ENCODE assay signal across 8 mouse cellular contexts in the genomic region with DNA sequence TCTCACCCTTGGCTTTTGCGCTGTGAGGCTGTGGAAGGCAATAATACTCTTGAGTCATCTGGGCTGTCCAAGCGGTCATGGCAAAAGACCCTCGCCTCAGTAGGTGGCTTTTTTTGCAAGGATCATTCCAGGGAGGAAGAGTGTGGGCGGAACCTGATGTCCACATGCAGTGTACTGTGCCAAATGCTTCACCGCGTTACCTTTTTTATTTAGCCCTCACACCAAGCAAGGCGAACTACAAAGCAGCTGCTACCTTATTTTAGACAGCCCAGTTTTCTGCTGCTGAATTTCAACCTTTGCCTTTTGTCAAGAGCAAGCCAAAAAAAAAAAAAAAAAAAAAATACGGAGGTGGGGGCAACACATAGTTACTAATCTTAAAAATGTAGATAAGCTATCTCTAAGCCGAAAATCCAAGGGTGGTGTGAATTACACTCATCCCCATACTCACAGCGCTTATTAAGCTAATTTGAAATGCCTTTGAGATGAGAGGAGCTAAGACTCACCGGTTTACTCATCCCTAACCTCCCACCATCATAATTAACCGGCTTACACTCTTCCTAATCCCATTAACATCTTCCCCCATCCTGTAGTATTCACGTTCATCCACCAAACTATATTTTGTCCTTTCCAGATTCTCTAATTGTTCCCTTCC. TPM values are rescaled to one million over a fixed set of nuclear protein-coding genes. Genes with fewer than 3 reads are reported as not detected.
A peak's percentile ranks its signal among the peaks of the same experiment; 100 is the strongest.
DNase-seq lines count a peak whose midpoint lies in the region; ATAC-seq lines count a peak whose summit lies in the region.

No protein-coding gene starts in this region.

- H3K4me3 ChIP-seq in heart, embryonic 14.5 days (ENCODE audit: control insufficient read depth in 1 of 2, insufficient read depth in 1 of 2, low read depth in 1 of 2, low read length in 2 of 2) = peak overlapping the region; percentile 92 to 97
- peak overlapping the region; percentile 93 for H3K4me3 ChIP-seq in hindbrain, embryonic 11.5 days (ENCODE audit: low read depth, low read length)
- H3K4me3 ChIP-seq in midbrain, embryonic 11.5 days (ENCODE audit: low read depth, low read length) = peak overlapping the region; percentile 90

- no peaks in the 10 kb centered on the region for H3K36me3 ChIP-seq in heart, embryonic 14.5 days (ENCODE audit: control insufficient read depth, insufficient read depth, low read length)
- no peaks in the 10 kb centered on the region for H3K36me3 ChIP-seq in hindbrain, embryonic 11.5 days (ENCODE audit: control insufficient read depth, insufficient read depth, low read length)
- no peaks in the 10 kb centered on the region for H3K36me3 ChIP-seq in midbrain, embryonic 11.5 days (ENCODE audit: control insufficient read depth, insufficient read depth, low read length)

- peak overlapping the region; percentile 76 for H3K4me2 ChIP-seq in heart, embryonic 14.5 days (ENCODE audit: low read length)
- peak overlapping the region; percentile 76 for H3K4me2 ChIP-seq in hindbrain, embryonic 11.5 days (replicated peaks; ENCODE audit: low read depth, low read length)
- H3K4me2 ChIP-seq in midbrain, embryonic 11.5 days = peak overlapping the region; percentile 71

- WGBS in heart, embryonic 14.5 days = 8% methylated on average over 13 of the region's 13 CpGs
- WGBS in hindbrain, embryonic 11.5 days = 28% methylated on average over 13 of the region's 13 CpGs
- 14% methylated on average over 13 of the region's 13 CpGs for WGBS in midbrain, embryonic 11.5 days

- H3K4me1 ChIP-seq in heart, embryonic 14.5 days (ENCODE audit: control insufficient read depth in 2 of 2, insufficient read depth in 2 of 2, low read length in 2 of 2) = peaks cover 3 to 16% of the 10 kb centered on the region in 2 experiments; a peak in 2 of 4 replicates
- H3K4me1 ChIP-seq in hindbrain, embryonic 11.5 days (replicated peaks; ENCODE audit: control insufficient read depth, insufficient read depth, low read length) = 0 out of 2 replicates have a peak, but pooled peaks cover 5% of the 10 kb centered on the region
- peaks cover 14% of the 10 kb centered on the region for H3K4me1 ChIP-seq in midbrain, embryonic 11.5 days (ENCODE audit: control insufficient read depth, insufficient read depth, low read length)

- no peaks in the 10 kb centered on the region for H3K27me3 ChIP-seq in heart, embryonic 14.5 days (ENCODE audit: control insufficient read depth, insufficient read depth, low read length)
- H3K27me3 ChIP-seq in hindbrain, embryonic 11.5 days (ENCODE audit: control insufficient read depth, insufficient read depth, low read length) = no peaks in the 10 kb centered on the region
- H3K27me3 ChIP-seq in midbrain, embryonic 11.5 days (ENCODE audit: control insufficient read depth, insufficient read depth, low read length) = no peaks in the 10 kb centered on the region

- no peak for DNase-seq in heart, adult 9 months (ENCODE audit: low spot score in 2 of 2)
- peak; percentile 17 for DNase-seq in MN1 (ENCODE audit: low spot score)
- DNase-seq in hindbrain, embryonic 11.5 days (ENCODE audit: low spot score) = no peak
- DNase-seq in midbrain, embryonic 11.5 days (ENCODE audit: low spot score, missing footprints) = peak; percentile 86
- no peak for DNase-seq in layer of hippocampus, adult 9-10 months (ENCODE audit: low spot score)
- DNase-seq in thymus, postnatal 14 days = no peak
- no peak for DNase-seq in yolk sac, embryonic 10.5 days (ENCODE audit: low spot score)

- H3K9ac ChIP-seq in heart, embryonic 14.5 days (ENCODE audit: low read length) = peak overlapping the region; percentile 92
- H3K9ac ChIP-seq in hindbrain, embryonic 11.5 days (ENCODE audit: low read depth, low read length) = peak overlapping the region; percentile 88
- H3K9ac ChIP-seq in midbrain, embryonic 11.5 days (ENCODE audit: low read length) = peak overlapping the region; percentile 87

- H3K27ac ChIP-seq in heart, embryonic 14.5 days (replicated peaks in 1 of 2; ENCODE audit: control insufficient read depth in 1 of 2, insufficient read depth in 1 of 2, low read depth in 2 of 2, low read length in 2 of 2) = peak overlapping the region; percentile 97 to 99
- peak overlapping the region; percentile 93 for H3K27ac ChIP-seq in hindbrain, embryonic 11.5 days (ENCODE audit: low read depth, low read length)
- peak overlapping the region; percentile 78; the same call in 1 of the 2 replicates for H3K27ac ChIP-seq in midbrain, embryonic 11.5 days (ENCODE audit: low read depth, low read length)

- ATAC-seq in heart, embryonic 14.5 days (ENCODE audit: insufficient number of reproducible peaks, insufficient read depth, low FRiP score, low read depth) = no peak
- peak; percentile 62; the same call in 1 of the 2 replicates for ATAC-seq in hindbrain, embryonic 11.5 days (ENCODE audit: low FRiP score)
- ATAC-seq in midbrain, embryonic 11.5 days (ENCODE audit: low FRiP score) = no peak; the same call in 1 of the 2 replicates

- no peaks in the 10 kb centered on the region for H3K9me3 ChIP-seq in heart, embryonic 14.5 days (ENCODE audit: control insufficient read depth, low read length)
- H3K9me3 ChIP-seq in hindbrain, embryonic 11.5 days (ENCODE audit: control insufficient read depth, low read length) = no peaks in the 10 kb centered on the region
- H3K9me3 ChIP-seq in midbrain, embryonic 11.5 days (ENCODE audit: control insufficient read depth, low read length) = no peaks in the 10 kb centered on the region

RNA-seq across cellular contexts. Expression of gene Erc1, which starts 0.9 kb away (rescaled TPM):
- polyA plus RNA-seq in heart, embryonic 14.5 days (2014; fragmentation: Nextera tagmentation; extraction: Ambion mirVana) = 20.0 and 21.7 TPM in 2 replicates
- polyA plus RNA-seq in hindbrain, embryonic 11.5 days (2014; fragmentation: Nextera tagmentation; extraction: Ambion mirVana) = 30.0 and 44.0 TPM in 2 replicates
- 23.7 and 25.4 TPM in 2 replicates for polyA plus RNA-seq in midbrain, embryonic 11.5 days (2014; fragmentation: Nextera tagmentation; extraction: Ambion mirVana)

RNA-seq across cellular contexts. Expression of gene Rad52, which starts 53.7 kb away (rescaled TPM):
- 13.0 and 13.7 TPM in 2 replicates for polyA plus RNA-seq in heart, embryonic 14.5 days (2014; fragmentation: Nextera tagmentation; extraction: Ambion mirVana)
- 24.0 and 28.5 TPM in 2 replicates for polyA plus RNA-seq in hindbrain, embryonic 11.5 days (2014; fragmentation: Nextera tagmentation; extraction: Ambion mirVana)
- 20.2 and 22.8 TPM in 2 replicates for polyA plus RNA-seq in midbrain, embryonic 11.5 days (2014; fragmentation: Nextera tagmentation; extraction: Ambion mirVana)

Comparison
In these comparisons a context has a peak if more than half of its experiments do, and no peak if none do; other contexts are left out.
1. DNase-seq: peak in MN1 (single experiment) and midbrain, embryonic 11.5 days (single experiment); none in heart, adult 9 months (0 of 2), hindbrain, embryonic 11.5 days (single experiment), layer of hippocampus, adult 9-10 months (single experiment), thymus, postnatal 14 days (single experiment) and yolk sac, embryonic 10.5 days (single experiment).
2. Peak in every context shown above with its lines, with median percentiles within 50 percentile points of each other: H3K27ac ChIP-seq, H3K4me2 ChIP-seq, H3K4me3 ChIP-seq and H3K9ac ChIP-seq.